Mouse (Mus musculus) CD4-positive, CD25-positive, alpha-beta regulatory T cell, adult 4 months (primary cell): ENCODE data around the gene Thada. TPM values are rescaled to one million over a fixed set of nuclear protein-coding genes. Genes with fewer than 3 reads are reported as not detected.

Experiments
- ATAC-seq: one replicate; pipeline ENCODE4 v1.8.0; 2017
- polyA plus RNA-seq, 2 experiments: library from polyadenylated mRNA; unstranded; fragments of 100-300 nt; shearing (Covaris generic); gene quantifications; one replicate each; pipeline ENCODE4 v1.2.1; 2017

The Thada gene
- polyA plus RNA-seq, 2 experiments from 2014 or later, result 83.1 to 129 TPM

GRCm38 (mm10) chr17:84287675-84288420 is 178.2 kb downstream of the Thada start:
- no peak for ATAC-seq

GRCm38 (mm10) chr17:84286536-84286935 is 179.5 kb downstream of the Thada start:
- no peak for ATAC-seq

- no peak for ATAC-seq
Observed at GRCm38 (mm10) chr17:84282388-84283280, 183.4 kb downstream of the Thada start.

GRCm38 (mm10) chr17:84279001-84279400 is 187.0 kb downstream of the Thada start:
- ATAC-seq, result no peak

GRCm38 (mm10) chr17:84278193-84278953 is 187.6 kb downstream of the Thada start:
- ATAC-seq, result no peak

GRCm38 (mm10) chr17:84274999-84275398 is 191.0 kb downstream of the Thada start:
- ATAC-seq, result no peak

- ATAC-seq, result peak; percentile 29
Observed at GRCm38 (mm10) chr17:84274163-84274562, 191.8 kb downstream of the Thada start.

GRCm38 (mm10) chr17:84272557-84273261 is 193.3 kb downstream of the Thada start:
- ATAC-seq, result peak; percentile 74

- no peak for ATAC-seq
Observed at GRCm38 (mm10) chr17:84271566-84272202, 194.3 kb downstream of the Thada start.

GRCm38 (mm10) chr17:84269722-84270121 is 196.3 kb downstream of the Thada start:
- no peak for ATAC-seq

GRCm38 (mm10) chr17:84268450-84268849 is 197.6 kb downstream of the Thada start:
- ATAC-seq, result no peak

GRCm38 (mm10) chr17:84267456-84268074 is 198.4 kb downstream of the Thada start:
- ATAC-seq, result peak; percentile 57

- no peak for ATAC-seq
Observed at GRCm38 (mm10) chr17:84266161-84266948, 199.7 kb downstream of the Thada start.

- no peak for ATAC-seq
Observed at GRCm38 (mm10) chr17:84265480-84266130, 200.4 kb downstream of the Thada start.

GRCm38 (mm10) chr17:84264305-84264704 is 201.7 kb downstream of the Thada start:
- no peak for ATAC-seq

- no peak for ATAC-seq
Observed at GRCm38 (mm10) chr17:84263591-84263990, 202.4 kb downstream of the Thada start.

- no peak for ATAC-seq
Observed at GRCm38 (mm10) chr17:84262325-84262979, 203.6 kb downstream of the Thada start.

- ATAC-seq, result peak; percentile 31
Observed at GRCm38 (mm10) chr17:84261010-84261409, 205.0 kb downstream of the Thada start.

GRCm38 (mm10) chr17:84260226-84260625 is 205.8 kb downstream of the Thada start:
- ATAC-seq, result no peak
